Mouse (Mus musculus): Measurements from ENCODE around the gene Gm42688. TPM values are rescaled to one million over a fixed set of nuclear protein-coding genes. Genes with fewer than 3 reads are reported as not detected.

Gm42688 gene
- polyA plus RNA-seq, 1 experiment from 2014 or later: 1.1 TPM

MicroRNA genes within 50 kb of the gene (microRNA counts, 519-probe panel; counts per million panel counts)
- 114 counts per million for microRNA mmu-miR-3470a+mmu-miR-3470b

Small RNA genes lying within 50 kb of the gene (microRNA-seq; reads per million reads assigned to microRNA genes)
- gene Mir3470a: not detected

Other genes starting within 250 kb of the Gm42688 start
- 0.05 TPM in 1 of 2 replicates, not detected in the other for gene Sema4f, start 161.8 kb upstream of the Gm42688 start, polyA plus RNA-seq (2015; fragmentation: Nextera tagmentation; extraction: Ambion mirVana)
- gene M1ap, start 154.7 kb upstream of the Gm42688 start, polyA plus RNA-seq (2015; fragmentation: Nextera tagmentation; extraction: Ambion mirVana): 10.3 and 15.7 TPM in 2 replicates
- gene Dok1, start 68.1 kb upstream of the Gm42688 start, polyA plus RNA-seq (2015; fragmentation: Nextera tagmentation; extraction: Ambion mirVana): 20.1 and 20.2 TPM in 2 replicates
- gene Loxl3, start 67.4 kb upstream of the Gm42688 start, polyA plus RNA-seq (2015; fragmentation: Nextera tagmentation; extraction: Ambion mirVana): 2.1 and 2.2 TPM in 2 replicates
- 186 and 197 TPM in 2 replicates for gene Aup1, start 47.1 kb upstream of the Gm42688 start, polyA plus RNA-seq (2015; fragmentation: Nextera tagmentation; extraction: Ambion mirVana)
- gene Htra2, start 46.3 kb upstream of the Gm42688 start, polyA plus RNA-seq (2015; fragmentation: Nextera tagmentation; extraction: Ambion mirVana): 131 and 132 TPM in 2 replicates
- 5.3 and 5.6 TPM in 2 replicates for gene Dqx1, start 43.8 kb upstream of the Gm42688 start, polyA plus RNA-seq (2015; fragmentation: Nextera tagmentation; extraction: Ambion mirVana)
- gene Tlx2, start 31.3 kb upstream of the Gm42688 start, polyA plus RNA-seq (2015; fragmentation: Nextera tagmentation; extraction: Ambion mirVana): 0.14 TPM in 1 of 2 replicates, not detected in the other
- gene Pcgf1, start 23.7 kb upstream of the Gm42688 start, polyA plus RNA-seq (2015; fragmentation: Nextera tagmentation; extraction: Ambion mirVana): 19.3 and 21.2 TPM in 2 replicates
- gene Lbx2, start 15.2 kb upstream of the Gm42688 start, polyA plus RNA-seq (2015; fragmentation: Nextera tagmentation; extraction: Ambion mirVana): 0.24 and 0.38 TPM in 2 replicates
- 0.94 and 1.1 TPM in 2 replicates for gene Ccdc142, start within 50 bp of the Gm42688 start, polyA plus RNA-seq (2015; fragmentation: Nextera tagmentation; extraction: Ambion mirVana)
- 94.5 and 99.8 TPM in 2 replicates for gene Mrpl53, start 7.4 kb downstream of the Gm42688 start, polyA plus RNA-seq (2015; fragmentation: Nextera tagmentation; extraction: Ambion mirVana)
- 44.9 and 46.7 TPM in 2 replicates for gene Mogs, start 13.9 kb downstream of the Gm42688 start, polyA plus RNA-seq (2015; fragmentation: Nextera tagmentation; extraction: Ambion mirVana)
- 30.4 and 32.3 TPM in 2 replicates for gene Wbp1, start 19.9 kb downstream of the Gm42688 start, polyA plus RNA-seq (2015; fragmentation: Nextera tagmentation; extraction: Ambion mirVana)
- gene Ino80b, start 23.8 kb downstream of the Gm42688 start, polyA plus RNA-seq (2015; fragmentation: Nextera tagmentation; extraction: Ambion mirVana): 6.3 and 7.2 TPM in 2 replicates
- 10.1 and 11.7 TPM in 2 replicates for gene Rtkn, start 33.8 kb downstream of the Gm42688 start, polyA plus RNA-seq (2015; fragmentation: Nextera tagmentation; extraction: Ambion mirVana)
- gene Wdr54, start 54.8 kb downstream of the Gm42688 start, polyA plus RNA-seq (2015; fragmentation: Nextera tagmentation; extraction: Ambion mirVana): 0.60 and 0.67 TPM in 2 replicates
- gene 1700003E16Rik, start 54.8 kb downstream of the Gm42688 start, polyA plus RNA-seq (2015; fragmentation: Nextera tagmentation; extraction: Ambion mirVana): 0.15 and 0.20 TPM in 2 replicates
- 28.0 and 30.7 TPM in 2 replicates for gene Dctn1, start 64.3 kb downstream of the Gm42688 start, polyA plus RNA-seq (2015; fragmentation: Nextera tagmentation; extraction: Ambion mirVana)
- 0.86 and 0.89 TPM in 2 replicates for gene Slc4a5, start 118.2 kb downstream of the Gm42688 start, polyA plus RNA-seq (2015; fragmentation: Nextera tagmentation; extraction: Ambion mirVana)
- 90.3 and 106 TPM in 2 replicates for gene Mthfd2, start 224.3 kb downstream of the Gm42688 start, polyA plus RNA-seq (2015; fragmentation: Nextera tagmentation; extraction: Ambion mirVana)
- gene Mob1a, start 224.4 kb downstream of the Gm42688 start, polyA plus RNA-seq (2015; fragmentation: Nextera tagmentation; extraction: Ambion mirVana): 36.9 and 46.5 TPM in 2 replicates
- 329 and 343 TPM in 2 replicates for gene Bola3, start 247.5 kb downstream of the Gm42688 start, polyA plus RNA-seq (2015; fragmentation: Nextera tagmentation; extraction: Ambion mirVana)

Data from liver, embryonic 13.5 days (tissue).